Mouse (Mus musculus) frontal cortex, adult 2 months (tissue): Measurements from ENCODE around the gene Ric8b. TPM values are rescaled to one million over a fixed set of nuclear protein-coding genes. Genes with fewer than 3 reads are reported as not detected.

Experiments used
- DNase-seq, 2 experiments: peaks; one replicate each; pipeline ENCODE4 v3.0.0; 2022; ENCODE audit warnings: low spot score in 1 of 2; ENCODE audit errors: extremely low spot score in 1 of 2
- polyA plus RNA-seq: library from polyadenylated mRNA; depleted of rRNA; stranded (reverse); fragments of >200 nt; gene quantifications from 2 replicates; pipeline ENCODE4 v1.2.3, GENCODE M21; 2012; rRNA removed

The Ric8b gene
- polyA plus RNA-seq, 1 experiment: 41.1 TPM

DNA sequence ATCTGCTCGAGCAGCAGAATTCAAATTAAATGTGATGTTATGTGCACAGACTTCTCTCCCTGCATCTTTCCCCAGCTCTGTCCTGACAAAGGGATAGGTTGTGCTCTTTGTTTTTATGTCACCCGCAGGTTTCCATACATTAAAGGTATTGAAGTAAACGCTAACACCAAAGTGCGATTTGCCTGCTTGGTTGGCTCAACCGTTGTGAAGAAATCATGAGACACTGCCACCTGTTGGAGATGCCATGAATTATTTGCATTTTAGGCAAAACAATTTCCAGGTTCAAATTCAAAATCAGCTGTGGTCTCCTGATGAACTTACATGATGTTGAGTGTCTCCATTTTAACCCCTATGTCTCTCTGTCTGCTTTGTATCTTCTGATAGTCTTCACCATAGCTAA, 129.2 kb downstream of the Ric8b start:
- DNase-seq: peak; percentile 11 to 59

DNA sequence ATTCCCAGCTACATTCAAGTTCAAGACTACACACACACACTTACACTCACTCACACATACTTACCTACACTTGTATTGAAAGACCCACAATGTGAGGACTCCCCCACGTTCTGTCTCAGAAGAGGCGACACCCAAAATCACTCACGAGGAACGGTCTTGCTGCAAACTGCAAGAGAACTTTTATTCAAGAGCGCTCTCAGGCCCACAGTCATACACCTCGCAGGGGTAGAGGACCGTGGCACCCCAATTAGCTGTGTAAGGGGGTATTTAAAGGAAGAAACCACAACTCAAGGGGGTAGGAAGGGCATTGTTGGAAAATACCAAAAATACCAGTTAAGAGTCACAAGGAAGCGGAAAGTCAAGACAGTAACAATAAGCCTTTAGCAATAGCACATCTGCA, 130.6 kb downstream of the Ric8b start:
- DNase-seq: no peak

DNA sequence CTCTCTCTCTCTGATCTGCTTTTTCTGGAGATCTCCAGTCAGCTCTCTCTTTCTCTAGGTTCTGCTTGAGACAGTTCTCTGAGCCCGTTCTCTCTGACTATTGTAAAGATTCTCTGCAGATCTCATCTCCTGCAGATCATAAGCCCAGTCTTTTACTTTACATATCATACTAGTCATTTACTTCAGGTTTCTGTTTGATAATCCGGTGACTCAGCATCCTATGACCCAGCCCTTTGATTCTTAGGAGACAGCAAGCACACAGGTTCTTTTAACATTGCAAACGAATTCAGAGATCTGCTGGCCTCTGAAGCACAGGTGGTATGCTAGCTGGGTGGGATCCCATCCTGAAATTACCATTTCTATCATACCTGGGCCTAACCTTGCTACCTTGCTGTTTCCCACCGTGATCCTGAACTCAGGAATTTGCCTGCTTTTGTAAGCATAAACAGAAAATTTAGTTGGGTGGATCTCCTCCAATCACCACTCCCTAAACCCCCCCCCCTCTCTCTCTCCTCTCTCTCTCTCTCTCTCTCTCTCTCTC, 133.3 kb downstream of the Ric8b start:
- no peak for DNase-seq

DNA sequence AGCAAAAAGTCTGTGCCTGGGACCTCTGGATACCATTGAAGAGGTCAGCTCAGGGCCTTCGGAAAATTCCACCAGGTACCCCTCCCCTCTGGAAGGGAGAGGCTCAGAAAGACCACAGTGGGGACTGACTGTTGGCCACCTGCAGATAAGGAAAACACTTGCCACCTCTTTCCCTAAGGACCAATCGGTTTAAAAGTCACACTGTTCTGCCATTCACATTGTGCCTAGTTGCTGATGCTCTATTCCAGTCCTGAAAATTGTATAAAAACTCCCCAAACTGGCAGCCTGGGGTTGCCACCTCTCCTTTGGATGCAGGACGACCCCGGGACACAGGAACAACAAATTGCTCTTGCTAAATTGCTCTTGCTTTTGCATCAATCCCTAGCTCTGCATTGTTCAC, 135.0 kb downstream of the Ric8b start:
- no peak for DNase-seq

DNA sequence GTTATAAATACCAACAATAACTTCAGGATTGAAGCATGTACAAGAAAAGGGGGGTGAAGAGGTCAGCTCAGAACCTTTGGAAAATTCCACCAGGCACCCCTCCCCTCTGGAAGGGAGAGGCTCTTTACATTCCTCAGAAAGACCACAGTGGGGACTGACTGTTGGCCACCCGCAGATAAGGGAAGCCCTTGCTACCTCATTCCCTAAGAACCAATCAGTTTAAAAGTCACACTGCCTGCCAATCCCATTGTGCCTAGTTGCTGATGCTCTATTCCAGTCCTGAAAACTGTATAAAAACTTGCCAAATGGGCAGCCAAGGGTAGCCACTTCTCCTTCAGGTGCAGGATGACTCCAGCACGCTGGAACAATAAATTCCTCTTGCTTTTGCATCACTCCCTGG, 137.5 kb downstream of the Ric8b start:
- no peak for DNase-seq

Other genes starting within 250 kb of the Ric8b start
- 13.0 and 13.1 TPM in 2 replicates for gene Rfx4, start 161.6 kb upstream of the Ric8b start, polyA plus RNA-seq
- gene Fhl4, start 184.9 kb downstream of the Ric8b start, polyA plus RNA-seq: 0.97 and 1.3 TPM in 2 replicates
- gene Tmem263, start 185.0 kb downstream of the Ric8b start, polyA plus RNA-seq: 19.7 and 19.8 TPM in 2 replicates
- 19.8 and 22.6 TPM in 2 replicates for gene Mterf2, start 210.4 kb downstream of the Ric8b start, polyA plus RNA-seq